Mouse (Mus musculus) lung, postnatal 4 days (tissue): ENCODE results near the gene Pnkp.

Experiments used
- DNase-seq, 2 experiments: peaks; one replicate each; pipeline ENCODE4 v3.0.0; 2021

The Pnkp gene

GRCm38 (mm10) chr7:44853596-44854355, 3.2 kb upstream of the Pnkp start:
- DNase-seq, result no peak

- peak; percentile 90 to 95 for DNase-seq
These were observed 2.4 kb upstream of the Pnkp start for GRCm38 (mm10) chr7:44854356-44855031.

GRCm38 (mm10) chr7:44855036-44855435, 1.9 kb upstream of the Pnkp start:
- no peak for DNase-seq

GRCm38 (mm10) chr7:44856265-44856916, 548 bp upstream of the Pnkp start:
- DNase-seq, result no peak

GRCm38 (mm10) chr7:44857905-44858304, 966 bp downstream of the Pnkp start:
- peak; percentile 57 to 64 for DNase-seq

GRCm38 (mm10) chr7:44859896-44860295, 3.0 kb downstream of the Pnkp start:
- no peak for DNase-seq

GRCm38 (mm10) chr7:44860576-44861428, 3.9 kb downstream of the Pnkp start:
- peak; percentile 82 to 83 for DNase-seq

- DNase-seq, result no peak
These were observed 4.5 kb downstream of the Pnkp start for GRCm38 (mm10) chr7:44861429-44861816.

GRCm38 (mm10) chr7:44862434-44862833, 5.5 kb downstream of the Pnkp start:
- no peak for DNase-seq

GRCm38 (mm10) chr7:44863210-44863609, 6.3 kb downstream of the Pnkp start:
- no peak for DNase-seq

- DNase-seq, result no peak
These were observed 7.1 kb downstream of the Pnkp start for GRCm38 (mm10) chr7:44863982-44864494.

- peak; percentile 59 to 74 for DNase-seq
These were observed 7.9 kb downstream of the Pnkp start for GRCm38 (mm10) chr7:44864595-44865542.

- peak; percentile 79 to 89 for DNase-seq
These were observed 9.5 kb downstream of the Pnkp start for GRCm38 (mm10) chr7:44866276-44867009.

GRCm38 (mm10) chr7:44867010-44867702, 10.2 kb downstream of the Pnkp start:
- no peak for DNase-seq

- DNase-seq, result no peak
These were observed 10.9 kb downstream of the Pnkp start for GRCm38 (mm10) chr7:44867802-44868201.

GRCm38 (mm10) chr7:44868465-44868864, 11.5 kb downstream of the Pnkp start:
- DNase-seq, result peak; percentile 64 to 81

GRCm38 (mm10) chr7:44868919-44869696, 12.2 kb downstream of the Pnkp start:
- DNase-seq, result peak; percentile 80 to 90

- DNase-seq, result peak; percentile 93 to 97
These were observed 13.0 kb downstream of the Pnkp start, which contains the start of gene Ptov1 for GRCm38 (mm10) chr7:44869697-44870528. Ptov1 (minus strand) TSS chr7:44869788.
